Mouse (Mus musculus): Measurements from ENCODE around the gene Gm5591.
"Not testable (repeated sequence)": the region's sequence is repeated elsewhere in the genome, so short reads cannot be mapped to it uniquely, and the experiment has no call there.

Gm5591 gene

GRCm38 (mm10) chr7:38528093-38528492 lies at the start of gene Gm5591:
Gene Gm5591, minus strand, starts transcription at chr7:38528193.
- not testable (repeated sequence) for DNase-seq

DNA sequence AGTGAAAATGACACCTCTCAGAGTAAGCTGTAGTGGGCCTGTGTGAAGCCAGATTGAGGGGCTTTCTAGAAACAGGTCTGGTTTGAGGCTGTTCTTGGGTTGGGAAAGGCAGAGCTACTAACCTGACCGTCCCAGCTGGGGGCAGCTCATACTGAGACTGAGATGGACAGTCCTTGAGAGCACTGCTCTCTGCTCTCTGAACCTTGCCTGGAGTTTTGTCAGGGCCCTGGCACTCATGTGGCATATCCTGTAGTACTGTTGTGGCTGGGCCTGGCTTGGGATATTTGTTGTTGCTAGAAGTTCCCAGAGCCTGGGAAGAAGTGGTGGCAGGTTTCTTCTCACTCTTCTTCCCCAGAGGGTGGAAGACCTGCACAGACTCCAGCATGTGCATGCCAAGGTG lies 39.5 kb downstream of the Gm5591 start:
- peak in 1 of 2 experiments; percentile 27 for DNase-seq
